In genomic region chr9:40877881-40878235, GRCm38 (mm10) we compare ENCODE assay signal across 10 mouse cellular contexts. TPM values are rescaled to one million over a fixed set of nuclear protein-coding genes. Genes with fewer than 3 reads are reported as not detected.
A peak's percentile ranks its signal among the peaks of the same experiment; 100 is the strongest.
DNase-seq lines count a peak whose midpoint lies in the region; ATAC-seq and TF ChIP-seq lines count a peak whose summit lies in the region.
"Had no signal": no experiment of that assay in that cellular context is flagged by ENCODE, and none has a peak within 500 bp of the region (broad histone marks: within the 10 kb centered on the region; RNA-seq: fewer than 3 reads in every experiment).

No protein-coding gene starts in this region.

- no peak for DNase-seq in heart, embryonic 10.5 days (ENCODE audit: low spot score)
- DNase-seq in heart, postnatal 36 days: no peak
- no peak for DNase-seq in ES-E14 (ENCODE audit: low read depth, low spot score)
- DNase-seq in right cerebral cortex, adult 18-20 months: no peak
- no peak for DNase-seq in layer of hippocampus, adult 8-10 months (ENCODE audit: low spot score in 2 of 2)
- no peak for DNase-seq in gastrocnemius, postnatal 14 days

- H3K9me3 ChIP-seq in heart, embryonic 10.5 days: no peaks in the 10 kb centered on the region
- H3K9me3 ChIP-seq in ES-E14 (ENCODE audit: control insufficient read depth, insufficient read depth, low read depth, low read length): no peaks in the 10 kb centered on the region
- no peaks in the 10 kb centered on the region for H3K9me3 ChIP-seq in hindbrain, embryonic 12.5 days (replicated peaks)
- H3K9me3 ChIP-seq in midbrain, embryonic 13.5 days: no peaks in the 10 kb centered on the region

- no peak overlapping the region for H3K27ac ChIP-seq in heart, embryonic 10.5 days
- no peak overlapping the region for H3K27ac ChIP-seq in ES-E14 (ENCODE audit: insufficient read depth, low read depth, low read length, poor library complexity, severe bottlenecking)
- H3K27ac ChIP-seq in hindbrain, embryonic 12.5 days: no peak overlapping the region
- no peak overlapping the region for H3K27ac ChIP-seq in midbrain, embryonic 13.5 days

- no peaks in the 10 kb centered on the region for H3K36me3 ChIP-seq in heart, embryonic 10.5 days
- no peaks in the 10 kb centered on the region for H3K36me3 ChIP-seq in ES-E14 (ENCODE audit: control insufficient read depth, insufficient read depth, low read length, poor library complexity, severe bottlenecking)
- no peaks in the 10 kb centered on the region for H3K36me3 ChIP-seq in hindbrain, embryonic 12.5 days
- no peaks in the 10 kb centered on the region for H3K36me3 ChIP-seq in midbrain, embryonic 13.5 days

- WGBS in heart, embryonic 10.5 days: under 1% methylated on average over 29 of the region's 29 CpGs
- WGBS in hindbrain, embryonic 12.5 days: 1% methylated on average over 29 of the region's 29 CpGs
- WGBS in midbrain, embryonic 13.5 days: under 1% methylated on average over 29 of the region's 29 CpGs

- peaks cover 99% of the 10 kb centered on the region for H3K27me3 ChIP-seq in heart, embryonic 10.5 days (ENCODE audit: insufficient read depth, poor library complexity, severe bottlenecking)
- H3K27me3 ChIP-seq in hindbrain, embryonic 12.5 days: peaks cover 98% of the 10 kb centered on the region
- peaks cover 96% of the 10 kb centered on the region for H3K27me3 ChIP-seq in midbrain, embryonic 13.5 days

- 0 out of 2 replicates have a peak, but pooled peaks have one; percentile 48 for ATAC-seq in hindbrain, embryonic 12.5 days (ENCODE audit: low FRiP score)
- 0 out of 2 replicates have a peak, but pooled peaks have one; percentile 41 for ATAC-seq in midbrain, embryonic 13.5 days

- H3K4me2 ChIP-seq in hindbrain, embryonic 12.5 days (replicated peaks): peak overlapping the region; percentile 31
- H3K4me2 ChIP-seq in midbrain, embryonic 13.5 days (replicated peaks): peak overlapping the region; percentile 34

- peak overlapping the region; percentile 47 for H3K4me3 ChIP-seq in heart, embryonic 10.5 days
- peak overlapping the region; percentile 8 to 38; a peak in 3 of 4 replicates for H3K4me3 ChIP-seq in ES-E14 (ENCODE audit: insufficient read depth in 1 of 2, low read depth in 1 of 2, low read length in 2 of 2, poor library complexity in 1 of 2, severe bottlenecking in 1 of 2)
- peak overlapping the region; percentile 5 for H3K4me3 ChIP-seq in hindbrain, embryonic 12.5 days
- peak overlapping the region; percentile 16 for H3K4me3 ChIP-seq in midbrain, embryonic 13.5 days (replicated peaks)

- intact Hi-C loops in heart, postnatal 36 days (cut with DNase I): no loop called here
- intact Hi-C loops in gastrocnemius, postnatal 14 days (cut with DNase I; ENCODE audit: low total_unique reads): no loop called here

- H3K9ac ChIP-seq in ES-E14 (ENCODE audit: insufficient read depth, low read depth, low read length, poor library complexity, severe bottlenecking): no peak overlapping the region
- H3K9ac ChIP-seq in hindbrain, embryonic 12.5 days: no peak overlapping the region
- H3K9ac ChIP-seq in midbrain, embryonic 13.5 days (replicated peaks): 0 out of 2 replicates have a peak overlapping the region, but pooled peaks have one; percentile 3

- H3K4me1 ChIP-seq in heart, embryonic 10.5 days: peaks cover 18% of the 10 kb centered on the region
- peaks cover 0 to 3% of the 10 kb centered on the region in 2 experiments; a peak in 1 of 4 replicates for H3K4me1 ChIP-seq in ES-E14 (ENCODE audit: control insufficient read depth in 2 of 2, insufficient read depth in 2 of 2, low read length in 2 of 2, poor library complexity in 1 of 2)
- H3K4me1 ChIP-seq in hindbrain, embryonic 12.5 days: peaks cover 8% of the 10 kb centered on the region; the same call in 1 of the 2 replicates
- peaks cover 13% of the 10 kb centered on the region for H3K4me1 ChIP-seq in midbrain, embryonic 13.5 days (replicated peaks)

- in situ Hi-C loops in ES-E14 (cut with MboI; ENCODE audit: low sequenced_read_pairs in 2 of 2, unreplicated experiment in 2 of 2): no loop called here

TF ChIP-seq in ES-E14, 5 proteins besides CTCF, POLR2A, EP300 and RAD21:
- no peak for TF ChIP-seq MAFK (IDR thresholded peaks at IDR 0.05; ENCODE audit: insufficient read depth, low read depth, low read length)
- TF ChIP-seq ZNF384 (IDR thresholded peaks at IDR 0.05; ENCODE audit: low read depth, low read length): no peak
- TF ChIP-seq ZC3H11A (IDR thresholded peaks at IDR 0.05; ENCODE audit: borderline replicate concordance, low read depth, low read length): no peak
- TF ChIP-seq HCFC1 (IDR thresholded peaks at IDR 0.05; ENCODE audit: borderline replicate concordance, insufficient read depth, low read length): no peak
TF ChIP-seq in ES-E14: peak in this region for 0.

RNA-seq across cellular contexts. Expression of gene Bsx, which starts 3.9 kb away (rescaled TPM):
- polyA plus RNA-seq in heart, embryonic 10.5 days (2016; fragmentation: Nextera tagmentation; extraction: Ambion mirVana): not detected in 2 replicates
- total RNA-seq in heart, postnatal 36 days (2021): not detected
- total RNA-seq in ES-E14 (2012; rRNA removed): not detected in 2 replicates
- not detected in 2 replicates for polyA plus RNA-seq in hindbrain, embryonic 12.5 days (2016; fragmentation: Nextera tagmentation; extraction: Ambion mirVana)
- polyA plus RNA-seq in midbrain, embryonic 13.5 days (2015; fragmentation: Nextera tagmentation; extraction: Ambion mirVana): 2.7 and 4.1 TPM in 2 replicates
- not detected for total RNA-seq in layer of hippocampus, adult 8-10 months (2022)
- not detected for total RNA-seq in gastrocnemius, postnatal 14 days (2021)
- polyA plus RNA-seq: C2C12; gonadal fat pad, adult 2 months had no signal
